Mouse (Mus musculus): ENCODE results near the gene Rnf7. TPM values are rescaled to one million over a fixed set of nuclear protein-coding genes. Genes with fewer than 3 reads are reported as not detected.

The Rnf7 gene
- polyA plus RNA-seq, 1 experiment, result 321 TPM

DNA sequence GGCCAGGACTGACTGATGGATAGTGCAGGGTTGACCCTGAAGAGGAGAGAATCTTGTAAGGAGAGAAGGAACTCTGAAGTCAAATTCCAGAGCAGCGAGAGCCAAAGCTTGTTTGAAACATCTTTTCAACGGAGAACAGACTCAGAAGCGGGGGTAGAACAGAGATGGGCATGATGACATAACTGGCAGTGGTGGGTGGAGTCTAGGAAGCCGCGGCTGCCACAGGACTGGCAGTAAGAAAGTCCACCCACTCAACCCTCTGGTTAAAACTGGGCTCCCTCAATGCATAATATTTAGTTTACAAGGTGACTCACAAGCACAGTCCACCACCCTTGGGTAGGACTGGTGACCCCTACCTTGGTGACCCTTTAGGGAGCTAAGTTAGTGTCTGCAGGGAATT is 37.3 kb upstream of the Rnf7 start:
- TF ChIP-seq CTCF (IDR thresholded peaks at IDR 0.05; ENCODE audit: control insufficient read depth, insufficient read depth, insufficient replicate concordance, low read depth, low read length) (no peak), POLR2A (IDR thresholded peaks at IDR 0.05; ENCODE audit: control insufficient read depth, low read depth, low read length) (no peak)

DNA sequence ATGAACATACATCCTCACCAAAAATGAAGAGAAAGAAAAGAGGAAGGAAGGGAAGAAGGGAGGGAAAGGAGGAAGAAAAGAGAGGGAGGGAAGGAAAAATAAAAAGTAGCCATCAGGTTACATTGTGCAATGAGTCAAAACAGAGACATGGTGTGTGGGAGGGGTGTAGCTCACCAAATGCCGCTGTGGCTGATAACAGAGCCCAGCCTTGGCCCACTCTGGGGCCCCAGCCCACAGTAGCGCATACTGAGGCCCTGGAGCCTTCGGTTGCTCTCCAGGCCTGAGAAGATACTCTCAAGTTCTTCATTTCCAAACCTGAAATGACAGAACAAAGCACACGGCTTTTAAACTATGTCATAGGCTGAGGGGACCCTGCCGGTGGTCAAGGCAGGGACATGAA is 35.8 kb upstream of the Rnf7 start:
- H3K27me3 ChIP-seq (ENCODE audit: control insufficient read depth, insufficient read depth, low read length), result no peaks in the 10 kb centered on the region
- H3K27ac ChIP-seq (ENCODE audit: control insufficient read depth, insufficient read depth, low read depth, low read length), result no peak overlapping the region
- no peaks in the 10 kb centered on the region for H3K36me3 ChIP-seq (ENCODE audit: control insufficient read depth, insufficient read depth, low read length)
- H3K4me3 ChIP-seq (ENCODE audit: control insufficient read depth, low read depth, low read length), result no peak overlapping the region
- H3K4me1 ChIP-seq (ENCODE audit: control insufficient read depth, insufficient read depth, low read length), result no peaks in the 10 kb centered on the region
- TF ChIP-seq POLR2A (IDR thresholded peaks at IDR 0.05; ENCODE audit: control insufficient read depth, low read depth, low read length) (no peak), CTCF (IDR thresholded peaks at IDR 0.05; ENCODE audit: control insufficient read depth, insufficient read depth, insufficient replicate concordance, low read depth, low read length) (no peak)

More for the DNA sequence above, 37.3 kb upstream of the Rnf7 start:
- H3K27ac ChIP-seq (ENCODE audit: control insufficient read depth, insufficient read depth, low read depth, low read length), result no peak overlapping the region
- H3K4me3 ChIP-seq (ENCODE audit: control insufficient read depth, low read depth, low read length), result no peak overlapping the region
- no peaks in the 10 kb centered on the region for H3K4me1 ChIP-seq (ENCODE audit: control insufficient read depth, insufficient read depth, low read length)
- H3K27me3 ChIP-seq (ENCODE audit: control insufficient read depth, insufficient read depth, low read length), result no peaks in the 10 kb centered on the region
- no peaks in the 10 kb centered on the region for H3K36me3 ChIP-seq (ENCODE audit: control insufficient read depth, insufficient read depth, low read length)

DNA sequence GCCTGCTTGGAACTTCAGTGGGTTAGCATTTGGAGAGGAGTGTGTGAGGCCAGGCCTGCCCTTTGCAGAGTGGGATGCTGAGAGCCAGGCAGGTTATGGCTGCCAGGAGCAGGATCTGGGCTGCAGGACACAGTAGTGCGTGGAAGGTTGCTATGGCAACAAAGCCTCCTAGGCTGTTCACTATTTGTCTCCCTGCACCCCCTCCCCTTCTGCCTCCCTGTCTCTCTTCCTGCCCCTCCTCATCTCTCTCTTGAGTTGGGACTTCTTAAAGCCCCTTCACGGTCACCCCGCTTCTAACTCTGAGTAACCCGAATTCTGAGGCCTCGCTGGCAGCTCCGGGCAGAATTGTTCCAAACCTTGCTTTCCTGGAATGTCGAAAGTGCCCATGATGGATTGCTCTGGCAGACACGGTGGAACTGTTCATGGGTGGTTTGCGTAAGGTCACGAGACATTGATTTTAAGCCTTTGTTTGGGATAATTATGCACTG is 27.6 kb upstream of the Rnf7 start:
- Histone ChIP-seq H3K4me3 (ENCODE audit: control insufficient read depth, low read depth, low read length) (no peak overlapping the region), H3K27ac (ENCODE audit: control insufficient read depth, insufficient read depth, low read depth, low read length) (no peak overlapping the region), H3K27me3 (ENCODE audit: control insufficient read depth, insufficient read depth, low read length) (no peaks in the 10 kb centered on the region), H3K36me3 (ENCODE audit: control insufficient read depth, insufficient read depth, low read length) (no peaks in the 10 kb centered on the region), H3K4me1 (ENCODE audit: control insufficient read depth, insufficient read depth, low read length) (peaks cover 5% of the 10 kb centered on the region)
- TF ChIP-seq POLR2A (IDR thresholded peaks at IDR 0.05; ENCODE audit: control insufficient read depth, low read depth, low read length), result no peak

DNA sequence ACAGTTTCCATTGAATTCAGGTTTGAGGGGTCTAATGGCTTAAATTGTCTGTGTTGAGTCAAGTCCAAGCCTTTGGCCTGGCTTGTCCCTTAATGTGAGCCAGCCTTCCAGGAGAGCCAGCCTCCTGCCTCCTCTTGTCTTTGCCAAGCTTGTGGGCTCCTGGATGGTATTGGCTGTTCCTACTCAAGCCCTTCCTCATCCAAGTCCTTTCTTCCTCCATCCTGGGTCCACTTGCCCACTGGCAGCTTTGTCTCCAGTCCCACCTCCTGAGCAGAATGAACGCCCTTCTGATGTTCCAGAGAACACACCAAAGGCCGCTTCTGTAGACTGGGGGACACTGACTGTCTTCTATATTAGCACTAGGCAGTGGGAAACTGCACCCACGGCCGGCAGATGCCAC is 26.7 kb upstream of the Rnf7 start:
- H3K4me1 ChIP-seq (ENCODE audit: control insufficient read depth, insufficient read depth, low read length), result peaks cover 5% of the 10 kb centered on the region
- no peak overlapping the region for H3K27ac ChIP-seq (ENCODE audit: control insufficient read depth, insufficient read depth, low read depth, low read length)
- H3K27me3 ChIP-seq (ENCODE audit: control insufficient read depth, insufficient read depth, low read length), result no peaks in the 10 kb centered on the region
- TF ChIP-seq POLR2A (IDR thresholded peaks at IDR 0.05; ENCODE audit: control insufficient read depth, low read depth, low read length) (no peak), CTCF (IDR thresholded peaks at IDR 0.05; ENCODE audit: control insufficient read depth, insufficient read depth, insufficient replicate concordance, low read depth, low read length) (no peak)
- no peaks in the 10 kb centered on the region for H3K36me3 ChIP-seq (ENCODE audit: control insufficient read depth, insufficient read depth, low read length)
- no peak overlapping the region for H3K4me3 ChIP-seq (ENCODE audit: control insufficient read depth, low read depth, low read length)

DNA sequence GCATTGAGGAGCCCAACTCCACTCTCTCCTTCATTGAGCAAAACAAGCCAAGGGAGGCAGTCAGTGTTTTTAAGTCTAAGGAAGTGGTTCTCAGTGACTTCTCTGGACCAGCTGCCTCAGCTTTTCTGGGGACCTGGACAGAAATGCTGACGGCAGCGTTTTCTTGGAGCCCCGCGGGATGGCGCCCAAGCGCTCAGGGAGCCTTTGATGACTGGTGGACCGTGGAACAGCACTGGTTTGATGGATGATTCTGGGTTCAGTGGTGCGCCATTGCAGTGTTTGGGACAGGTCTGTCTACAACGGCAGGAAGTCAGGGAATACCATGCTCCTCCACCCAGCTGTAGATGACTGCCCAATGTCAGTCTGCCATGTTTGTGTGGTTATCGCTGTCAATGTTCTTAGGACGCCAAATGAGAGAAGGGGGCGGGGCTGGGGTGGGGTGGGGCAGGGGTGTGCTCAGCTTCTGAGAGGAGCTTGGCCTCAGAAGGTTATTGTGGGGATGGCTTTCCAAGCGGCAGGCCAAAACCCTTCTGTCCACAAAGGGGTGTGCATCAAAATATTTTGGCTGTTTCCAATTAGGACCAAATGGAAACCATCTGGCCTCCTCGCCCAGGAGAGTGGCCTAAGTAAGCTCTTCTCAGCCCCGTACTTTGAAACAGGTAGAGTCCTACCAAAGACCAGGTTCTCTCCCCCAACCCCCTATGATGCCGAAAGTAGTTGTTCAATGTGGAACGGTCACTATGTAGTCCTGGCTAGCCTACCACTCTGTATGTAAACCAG is 25.8 kb upstream of the Rnf7 start:
- no peak for TF ChIP-seq CTCF (IDR thresholded peaks at IDR 0.05; ENCODE audit: control insufficient read depth, insufficient read depth, insufficient replicate concordance, low read depth, low read length)
- TF ChIP-seq POLR2A (IDR thresholded peaks at IDR 0.05; ENCODE audit: control insufficient read depth, low read depth, low read length), result no peak
- Histone ChIP-seq H3K27me3 (ENCODE audit: control insufficient read depth, insufficient read depth, low read length) (no peaks in the 10 kb centered on the region), H3K4me3 (ENCODE audit: control insufficient read depth, low read depth, low read length) (peak overlapping the region; percentile 36), H3K27ac (ENCODE audit: control insufficient read depth, insufficient read depth, low read depth, low read length) (no peak overlapping the region), H3K36me3 (ENCODE audit: control insufficient read depth, insufficient read depth, low read length) (no peaks in the 10 kb centered on the region), H3K4me1 (ENCODE audit: control insufficient read depth, insufficient read depth, low read length) (peaks cover 5% of the 10 kb centered on the region)

DNA sequence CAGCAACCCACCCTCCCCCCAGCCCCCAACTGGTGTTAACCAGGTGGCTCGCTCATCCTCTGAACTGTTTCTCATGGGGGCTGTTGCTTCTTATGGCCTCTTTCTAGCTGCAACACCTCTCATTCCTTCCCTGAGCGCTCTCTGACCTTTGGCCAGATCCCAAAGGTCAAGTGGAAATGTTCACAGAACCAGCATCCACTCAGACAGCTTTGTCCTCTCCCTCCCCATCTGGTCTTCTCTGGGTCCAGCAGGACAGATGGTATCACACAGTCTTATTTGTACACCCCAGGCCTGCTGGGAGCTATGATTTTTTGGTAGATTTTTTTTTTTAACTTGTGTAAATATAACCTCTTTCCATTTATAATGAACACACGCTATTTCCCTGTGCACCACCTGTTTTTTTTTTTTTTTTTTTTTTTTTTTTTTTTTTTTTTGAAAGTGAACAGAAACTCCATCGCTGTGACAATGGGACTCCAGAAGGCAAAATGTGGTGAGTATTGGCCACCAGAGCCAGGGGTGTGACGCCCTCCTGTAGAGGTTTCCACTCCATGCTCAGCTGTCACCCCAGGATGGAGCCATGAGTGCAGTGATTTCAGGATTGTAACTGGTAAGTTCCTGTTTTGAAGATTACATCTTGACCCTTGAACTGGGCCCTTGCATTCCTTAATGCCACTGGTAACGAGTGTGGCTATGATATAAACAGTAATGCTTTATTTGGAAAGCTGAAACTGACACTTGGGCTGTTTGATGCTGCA is 24.6 kb upstream of the Rnf7 start:
- H3K27ac ChIP-seq (ENCODE audit: control insufficient read depth, insufficient read depth, low read depth, low read length), result no peak overlapping the region
- TF ChIP-seq POLR2A (IDR thresholded peaks at IDR 0.05; ENCODE audit: control insufficient read depth, low read depth, low read length), result no peak
- no peak for TF ChIP-seq CTCF (IDR thresholded peaks at IDR 0.05; ENCODE audit: control insufficient read depth, insufficient read depth, insufficient replicate concordance, low read depth, low read length)
- peaks cover 5% of the 10 kb centered on the region for H3K4me1 ChIP-seq (ENCODE audit: control insufficient read depth, insufficient read depth, low read length)
- no peaks in the 10 kb centered on the region for H3K27me3 ChIP-seq (ENCODE audit: control insufficient read depth, insufficient read depth, low read length)
- H3K4me3 ChIP-seq (ENCODE audit: control insufficient read depth, low read depth, low read length), result no peak overlapping the region
- no peaks in the 10 kb centered on the region for H3K36me3 ChIP-seq (ENCODE audit: control insufficient read depth, insufficient read depth, low read length)

DNA sequence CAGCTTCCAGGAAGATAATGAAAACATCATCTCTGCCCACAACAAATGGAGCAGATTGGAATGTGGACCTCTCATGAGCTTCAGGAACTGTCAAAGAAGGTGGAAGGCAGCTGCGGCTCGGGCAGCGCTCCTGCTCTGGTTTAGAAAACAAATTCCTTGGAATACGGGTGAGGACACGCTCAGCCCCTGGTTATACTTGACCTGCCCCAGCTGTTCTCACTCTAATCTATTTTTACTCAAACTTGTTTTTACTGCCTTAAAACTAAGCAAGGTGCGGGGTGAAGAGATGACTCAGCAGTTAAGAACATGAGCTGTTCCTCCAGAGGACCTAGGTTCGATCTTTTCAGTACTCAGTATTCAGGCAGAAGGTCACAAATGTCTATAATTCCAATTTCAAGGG is 22.7 kb upstream of the Rnf7 start:
- peaks cover 3% of the 10 kb centered on the region for H3K4me1 ChIP-seq (ENCODE audit: control insufficient read depth, insufficient read depth, low read length)
- no peak overlapping the region for H3K27ac ChIP-seq (ENCODE audit: control insufficient read depth, insufficient read depth, low read depth, low read length)
- no peaks in the 10 kb centered on the region for H3K36me3 ChIP-seq (ENCODE audit: control insufficient read depth, insufficient read depth, low read length)
- no peaks in the 10 kb centered on the region for H3K27me3 ChIP-seq (ENCODE audit: control insufficient read depth, insufficient read depth, low read length)
- no peak overlapping the region for H3K4me3 ChIP-seq (ENCODE audit: control insufficient read depth, low read depth, low read length)
- TF ChIP-seq CTCF (IDR thresholded peaks at IDR 0.05; ENCODE audit: control insufficient read depth, insufficient read depth, insufficient replicate concordance, low read depth, low read length) (no peak), POLR2A (IDR thresholded peaks at IDR 0.05; ENCODE audit: control insufficient read depth, low read depth, low read length) (no peak)
